Mouse (Mus musculus) bone marrow, adult 2 months (tissue): Measurements from ENCODE around the gene Mapk8ip3.

Experiments used
- CTCF ChIP-seq: fragments of 200-500 bp; IDR thresholded peaks from 2 replicates; pipeline ENCODE4 v1.5.1; 2011; ENCODE audit warnings: low read length, control low read depth; ENCODE audit not compliant: control insufficient read depth, insufficient read depth
- POLR2A ChIP-seq: fragments of 200-500 bp; IDR thresholded peaks from 2 replicates; pipeline ENCODE4 v1.6.1; 2011; ENCODE audit warnings: low read depth, mild to moderate bottlenecking, control low read depth, low read length, borderline replicate concordance; ENCODE audit not compliant: control insufficient read depth

- TF ChIP-seq CTCF (no peak), POLR2A (no peak)
Observed at GRCm38 (mm10) chr17:24913984-24914383, 22.8 kb downstream of the Mapk8ip3 start.
